Mouse (Mus musculus): ENCODE measurements around the gene Ceacam9. TPM values are rescaled to one million over a fixed set of nuclear protein-coding genes. Genes with fewer than 3 reads are reported as not detected.
A peak's percentile ranks its signal among the peaks of the same experiment; 100 is the strongest.

Ceacam9 gene
- polyA plus RNA-seq, 1 experiment from 2014 or later, result not detected

GRCm38 (mm10) chr7:16752016-16752415, 30.3 kb downstream of the Ceacam9 start:
- Histone ChIP-seq H3K27me3 (ENCODE audit: control insufficient read depth, insufficient read depth, low read length) (no peaks in the 10 kb centered on the region), H3K9me3 (ENCODE audit: control insufficient read depth, low read length) (no peaks in the 10 kb centered on the region), H3K4me3 (ENCODE audit: low read depth, low read length) (no peak overlapping the region), H3K36me3 (ENCODE audit: control insufficient read depth, insufficient read depth, low read length) (peaks cover 16% of the 10 kb centered on the region), H3K9ac (ENCODE audit: low read length) (no peak overlapping the region), H3K4me1 (ENCODE audit: control insufficient read depth, insufficient read depth, low read length) (no peaks in the 10 kb centered on the region), H3K27ac (replicated peaks; ENCODE audit: low read depth, low read length) (no peak overlapping the region), H3K4me2 (ENCODE audit: low read depth, severe bottlenecking) (no peak overlapping the region)
- no peak for DNase-seq (ENCODE audit: low spot score)
- WGBS, result 90% methylated on average over 12 of the region's 12 CpGs
- ATAC-seq (ENCODE audit: insufficient number of reproducible peaks, low FRiP score, low TSS enrichment, low read depth), result no peak

GRCm38 (mm10) chr7:16755362-16756017, 33.8 kb downstream of the Ceacam9 start:
- no peak overlapping the region for H3K27ac ChIP-seq (replicated peaks; ENCODE audit: low read depth, low read length)
- no peaks in the 10 kb centered on the region for H3K36me3 ChIP-seq (ENCODE audit: control insufficient read depth, insufficient read depth, low read length)
- no peaks in the 10 kb centered on the region for H3K9me3 ChIP-seq (ENCODE audit: control insufficient read depth, low read length)
- no peak overlapping the region for H3K4me3 ChIP-seq (ENCODE audit: low read depth, low read length)
- 0 out of 2 replicates have a peak, but pooled peaks cover 4% of the 10 kb centered on the region for H3K4me1 ChIP-seq (ENCODE audit: control insufficient read depth, insufficient read depth, low read length)
- H3K27me3 ChIP-seq (ENCODE audit: control insufficient read depth, insufficient read depth, low read length), result no peaks in the 10 kb centered on the region
- no peak for DNase-seq (ENCODE audit: low spot score)
- H3K9ac ChIP-seq (ENCODE audit: low read length), result no peak overlapping the region
- 73% methylated on average over 17 of the region's 17 CpGs for WGBS
- no peak for ATAC-seq (ENCODE audit: insufficient number of reproducible peaks, low FRiP score, low TSS enrichment, low read depth)
- no peak overlapping the region for H3K4me2 ChIP-seq (ENCODE audit: low read depth, severe bottlenecking)

DNA sequence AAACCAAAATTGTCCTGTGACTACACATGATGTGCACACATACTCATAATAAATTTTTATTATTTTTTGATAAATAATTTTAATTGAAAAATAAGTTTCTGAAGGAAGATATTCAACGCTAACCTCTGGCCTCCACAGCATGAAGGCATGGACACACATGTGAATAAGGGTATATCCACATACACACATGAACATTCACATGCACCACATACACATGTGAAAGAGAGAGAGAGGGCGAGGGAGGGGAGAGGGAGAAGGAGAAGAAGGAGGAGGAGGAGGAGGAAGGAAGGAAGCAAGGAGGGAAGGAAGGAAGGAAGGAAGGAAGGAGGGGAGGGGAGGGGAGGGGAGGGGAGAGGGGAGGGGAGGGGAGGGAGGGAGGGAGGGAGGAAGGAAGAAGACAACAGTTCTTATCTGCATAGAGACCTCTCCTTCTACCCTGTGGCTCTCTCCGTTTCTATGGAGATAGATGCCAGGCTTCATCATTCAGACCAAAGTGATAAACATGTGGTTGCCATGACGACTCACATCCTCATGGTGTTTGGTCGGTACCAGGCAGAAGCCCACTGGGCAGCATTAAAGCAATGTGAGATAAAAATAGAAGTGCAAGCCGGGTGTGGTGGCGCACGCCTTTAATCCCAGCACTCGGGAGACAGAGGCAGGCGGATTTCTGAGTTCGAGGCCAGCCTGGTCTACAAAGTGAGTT, 37.3 kb downstream of the Ceacam9 start:
- 82% methylated on average over 11 of the region's 11 CpGs for WGBS
- no peak overlapping the region for H3K9ac ChIP-seq (ENCODE audit: low read length)

DNA sequence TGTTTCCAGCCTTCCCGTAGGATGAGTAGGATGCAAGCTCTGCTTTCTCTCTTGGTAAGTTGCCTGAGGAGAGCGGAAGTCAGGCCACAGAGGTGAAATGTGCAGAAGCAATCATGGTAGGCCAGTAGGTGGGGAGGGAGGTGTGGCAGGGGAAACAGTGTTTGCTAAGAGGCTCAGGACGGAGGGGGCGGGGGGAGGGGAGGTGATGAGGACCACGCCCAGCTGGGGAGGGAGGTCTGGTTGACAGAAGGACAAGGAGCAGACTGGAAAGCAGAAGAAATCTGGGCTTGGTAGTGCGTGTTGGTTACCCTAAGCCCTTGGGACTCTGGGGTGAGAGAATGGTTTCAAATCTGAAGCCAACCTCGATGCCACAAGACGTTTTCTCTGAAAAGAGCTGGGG, 38.6 kb downstream of the Ceacam9 start:
- Histone ChIP-seq H3K4me1 (ENCODE audit: control insufficient read depth, insufficient read depth, low read length) (peaks cover 8% of the 10 kb centered on the region; the same call in 1 of the 2 replicates), H3K27me3 (ENCODE audit: control insufficient read depth, insufficient read depth, low read length) (no peaks in the 10 kb centered on the region), H3K9ac (ENCODE audit: low read length) (no peak overlapping the region), H3K4me3 (ENCODE audit: low read depth, low read length) (no peak overlapping the region), H3K9me3 (ENCODE audit: control insufficient read depth, low read length) (no peaks in the 10 kb centered on the region), H3K4me2 (ENCODE audit: low read depth, severe bottlenecking) (no peak overlapping the region), H3K27ac (replicated peaks; ENCODE audit: low read depth, low read length) (no peak overlapping the region), H3K36me3 (ENCODE audit: control insufficient read depth, insufficient read depth, low read length) (no peaks in the 10 kb centered on the region)
- peak; percentile 56 for DNase-seq (ENCODE audit: low spot score)
- 21% methylated on average over 8 of the region's 8 CpGs for WGBS
- no peak for ATAC-seq (ENCODE audit: insufficient number of reproducible peaks, low FRiP score, low TSS enrichment, low read depth)

More for the DNA sequence above, 37.3 kb downstream of the Ceacam9 start:
- Histone ChIP-seq H3K27ac (replicated peaks; ENCODE audit: low read depth, low read length) (no peak overlapping the region), H3K4me3 (ENCODE audit: low read depth, low read length) (no peak overlapping the region), H3K4me2 (ENCODE audit: low read depth, severe bottlenecking) (no peak overlapping the region), H3K9me3 (ENCODE audit: control insufficient read depth, low read length) (no peaks in the 10 kb centered on the region), H3K27me3 (ENCODE audit: control insufficient read depth, insufficient read depth, low read length) (no peaks in the 10 kb centered on the region), H3K36me3 (ENCODE audit: control insufficient read depth, insufficient read depth, low read length) (no peaks in the 10 kb centered on the region), H3K4me1 (ENCODE audit: control insufficient read depth, insufficient read depth, low read length) (peaks cover 8% of the 10 kb centered on the region; the same call in 1 of the 2 replicates)
- no peak for ATAC-seq (ENCODE audit: insufficient number of reproducible peaks, low FRiP score, low TSS enrichment, low read depth)
- no peak for DNase-seq (ENCODE audit: low spot score)

GRCm38 (mm10) chr7:16761005-16761481, 39.3 kb downstream of the Ceacam9 start:
- ATAC-seq (ENCODE audit: insufficient number of reproducible peaks, low FRiP score, low TSS enrichment, low read depth), result peak; percentile 41; the same call in 1 of the 2 replicates
- peaks cover 8% of the 10 kb centered on the region; the same call in 1 of the 2 replicates for H3K4me1 ChIP-seq (ENCODE audit: control insufficient read depth, insufficient read depth, low read length)
- no peaks in the 10 kb centered on the region for H3K27me3 ChIP-seq (ENCODE audit: control insufficient read depth, insufficient read depth, low read length)
- 46% methylated on average over 10 of the region's 10 CpGs for WGBS
- no peak overlapping the region for H3K4me3 ChIP-seq (ENCODE audit: low read depth, low read length)
- H3K36me3 ChIP-seq (ENCODE audit: control insufficient read depth, insufficient read depth, low read length), result no peaks in the 10 kb centered on the region
- no peak overlapping the region for H3K27ac ChIP-seq (replicated peaks; ENCODE audit: low read depth, low read length)
- H3K4me2 ChIP-seq (ENCODE audit: low read depth, severe bottlenecking), result no peak overlapping the region
- H3K9ac ChIP-seq (ENCODE audit: low read length), result no peak overlapping the region
- DNase-seq (ENCODE audit: low spot score), result no peak
- no peaks in the 10 kb centered on the region for H3K9me3 ChIP-seq (ENCODE audit: control insufficient read depth, low read length)

GRCm38 (mm10) chr7:16761630-16762029, 39.9 kb downstream of the Ceacam9 start:
- DNase-seq (ENCODE audit: low spot score), result no peak
- H3K27ac ChIP-seq (replicated peaks; ENCODE audit: low read depth, low read length), result peak overlapping the region; percentile 42; the same call in 1 of the 2 replicates
- H3K36me3 ChIP-seq (ENCODE audit: control insufficient read depth, insufficient read depth, low read length), result no peaks in the 10 kb centered on the region
- H3K4me3 ChIP-seq (ENCODE audit: low read depth, low read length), result no peak overlapping the region
- no peaks in the 10 kb centered on the region for H3K9me3 ChIP-seq (ENCODE audit: control insufficient read depth, low read length)
- no peaks in the 10 kb centered on the region for H3K27me3 ChIP-seq (ENCODE audit: control insufficient read depth, insufficient read depth, low read length)
- H3K9ac ChIP-seq (ENCODE audit: low read length), result no peak overlapping the region
- no peak; the same call in 1 of the 2 replicates for ATAC-seq (ENCODE audit: insufficient number of reproducible peaks, low FRiP score, low TSS enrichment, low read depth)
- H3K4me1 ChIP-seq (ENCODE audit: control insufficient read depth, insufficient read depth, low read length), result peaks cover 12% of the 10 kb centered on the region
- WGBS, result 31% methylated on average over 5 of the region's 5 CpGs
- H3K4me2 ChIP-seq (ENCODE audit: low read depth, severe bottlenecking), result no peak overlapping the region

DNA sequence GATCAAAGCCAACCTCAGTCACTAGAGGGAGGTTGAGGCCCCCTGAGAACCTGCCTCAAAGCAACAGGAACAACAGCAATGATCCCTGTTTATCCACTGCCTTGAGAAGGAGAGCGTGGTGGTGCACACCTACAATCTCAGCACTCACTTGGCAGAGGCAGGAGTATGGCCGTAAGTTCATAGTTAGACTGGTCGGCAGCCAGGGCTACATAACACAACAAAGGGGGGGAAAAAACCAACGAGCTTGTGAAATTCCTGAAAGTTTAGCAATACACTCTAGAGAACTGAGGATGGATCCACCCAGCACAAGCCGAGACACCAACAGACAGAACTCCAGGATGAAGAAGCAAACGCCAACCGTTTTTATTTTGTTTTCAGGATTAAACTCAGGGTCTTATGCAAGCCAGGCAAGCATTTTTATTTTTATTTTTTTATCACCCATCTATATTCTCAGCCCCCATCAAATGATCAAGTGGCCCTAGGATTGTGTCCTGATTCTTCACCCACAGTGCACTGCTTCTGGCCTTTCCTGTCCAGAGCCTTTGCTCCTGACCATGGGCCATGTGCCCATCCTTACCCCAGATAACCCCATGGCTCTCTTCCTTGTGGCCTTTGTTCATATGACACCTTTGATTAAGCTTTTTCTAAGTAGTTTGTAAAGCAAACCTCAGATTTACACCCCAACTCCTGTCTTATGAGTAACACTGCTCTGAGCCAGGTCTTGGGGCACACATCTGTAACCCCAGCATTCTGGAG, 41.9 kb downstream of the Ceacam9 start:
- ATAC-seq (ENCODE audit: insufficient number of reproducible peaks, low FRiP score, low TSS enrichment, low read depth) (no peak), DNase-seq (ENCODE audit: low spot score) (no peak)
- 89% methylated on average over 7 of the region's 7 CpGs for WGBS
- H3K9me3 ChIP-seq (ENCODE audit: control insufficient read depth, low read length), result no peaks in the 10 kb centered on the region
- H3K4me2 ChIP-seq (ENCODE audit: low read depth, severe bottlenecking), result no peak overlapping the region
- no peak overlapping the region for H3K9ac ChIP-seq (ENCODE audit: low read length)
- no peak overlapping the region for H3K4me3 ChIP-seq (ENCODE audit: low read depth, low read length)
- H3K27me3 ChIP-seq (ENCODE audit: control insufficient read depth, insufficient read depth, low read length), result no peaks in the 10 kb centered on the region
- no peak overlapping the region for H3K27ac ChIP-seq (replicated peaks; ENCODE audit: low read depth, low read length)
- no peaks in the 10 kb centered on the region for H3K36me3 ChIP-seq (ENCODE audit: control insufficient read depth, insufficient read depth, low read length)
- H3K4me1 ChIP-seq (ENCODE audit: control insufficient read depth, insufficient read depth, low read length), result peaks cover 15% of the 10 kb centered on the region

DNA sequence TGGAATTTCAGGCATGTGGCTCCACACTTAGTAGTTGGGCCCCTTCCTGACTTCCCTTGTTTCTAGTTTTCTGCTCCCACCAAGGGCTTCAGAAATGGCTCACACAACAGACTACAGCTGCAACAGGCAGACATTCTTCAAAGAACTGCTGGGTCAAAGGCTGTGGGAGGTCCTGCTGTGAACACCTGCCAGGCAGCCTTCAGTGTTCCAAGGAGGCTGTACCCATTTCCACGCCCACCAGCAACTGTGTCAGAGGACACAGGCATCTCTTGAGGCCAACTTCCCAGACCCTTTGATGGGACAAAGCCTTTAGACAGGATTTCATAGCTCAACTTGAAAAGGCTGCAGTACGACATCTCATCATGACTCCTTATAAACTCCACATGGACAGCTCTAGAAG, 44.7 kb downstream of the Ceacam9 start:
- Histone ChIP-seq H3K4me3 (ENCODE audit: low read depth, low read length) (no peak overlapping the region), H3K4me2 (ENCODE audit: low read depth, severe bottlenecking) (no peak overlapping the region), H3K27ac (replicated peaks; ENCODE audit: low read depth, low read length) (no peak overlapping the region), H3K9me3 (ENCODE audit: control insufficient read depth, low read length) (no peaks in the 10 kb centered on the region), H3K4me1 (ENCODE audit: control insufficient read depth, insufficient read depth, low read length) (peaks cover 9% of the 10 kb centered on the region), H3K36me3 (ENCODE audit: control insufficient read depth, insufficient read depth, low read length) (no peaks in the 10 kb centered on the region), H3K9ac (ENCODE audit: low read length) (no peak overlapping the region), H3K27me3 (ENCODE audit: control insufficient read depth, insufficient read depth, low read length) (no peaks in the 10 kb centered on the region)
- 38% methylated on average over 2 of the region's 2 CpGs for WGBS
- ATAC-seq (ENCODE audit: insufficient number of reproducible peaks, low FRiP score, low TSS enrichment, low read depth) (no peak), DNase-seq (ENCODE audit: low spot score) (no peak)

Measured in limb, embryonic 11.5 days (tissue).